Comparison of ENCODE assay signal across 18 mouse cellular contexts in genomic region chr2:76769831-76770230, GRCm38 (mm10).
"Had no signal": no experiment of that assay in that cellular context is flagged by ENCODE, and none has a peak within 500 bp of the region (broad histone marks: within the 10 kb centered on the region; RNA-seq: fewer than 3 reads in every experiment).

No protein-coding gene starts in this region.

- H3K4me1 ChIP-seq: neural tube, embryonic 13.5 days; neural tube, embryonic 15.5 days had no signal

- H3K27me3 ChIP-seq: neural tube, embryonic 13.5 days; neural tube, embryonic 15.5 days had no signal

- H3K4me2 ChIP-seq: lung, embryonic 14.5 days; midbrain, embryonic 11.5 days; neural tube, embryonic 13.5 days; neural tube, embryonic 15.5 days had no signal

- H3K9me3 ChIP-seq: neural tube, embryonic 15.5 days had no signal

- DNase-seq: lung, adult 18-20 months; lung, embryonic 14.5 days; lung, postnatal 10 days; lung, postnatal 4 days; midbrain, embryonic 14.5 days; retina, postnatal 1 day; right cerebral cortex, adult 18-20 months; right cerebral cortex, postnatal 25 days; right cerebral cortex, postnatal 4 days; spleen, adult 18-20 months; thymus, adult 18-20 months; thymus, postnatal 14 days; thymus, postnatal 36 days had no signal

- H3K27ac ChIP-seq: neural tube, embryonic 13.5 days; neural tube, embryonic 15.5 days had no signal

- ATAC-seq: midbrain, embryonic 16.5 days had no signal

- H3K36me3 ChIP-seq: neural tube, embryonic 13.5 days; neural tube, embryonic 15.5 days had no signal

- H3K9ac ChIP-seq: lung, embryonic 14.5 days; neural tube, embryonic 13.5 days; neural tube, embryonic 15.5 days had no signal

- H3K4me3 ChIP-seq: myocyte; neural tube, embryonic 13.5 days; neural tube, embryonic 15.5 days had no signal
